Mouse (Mus musculus) forebrain, postnatal 0 days (tissue): ENCODE data around the gene Pdia5. TPM values are rescaled to one million over a fixed set of nuclear protein-coding genes. Genes with fewer than 3 reads are reported as not detected.

Experiments
- ATAC-seq: fragments of 200-750 bp; cut with Nextera tagmentation; 2 replicates; pipeline ENCODE4 v1.8.0; 2017; ENCODE audit warnings: mild to moderate bottlenecking, moderate library complexity
- DNase-seq: peaks from one replicate; pipeline ENCODE4 v3.0.0-alpha.2; 2015
- H3K27ac ChIP-seq: fragments of 300-500 bp; sonication (generic); 2 replicates; pipeline ENCODE4 v1.5.1; 2014; ENCODE audit warnings: low read depth, mild to moderate bottlenecking, antibody characterized with exemption, low read length, moderate library complexity, mixed read lengths
- H3K27me3 ChIP-seq: fragments of 300-500 bp; sonication (generic); 2 replicates; pipeline ENCODE4 v1.6.1; 2014; ENCODE audit warnings: mild to moderate bottlenecking, low read length, mixed read lengths; ENCODE audit not compliant: insufficient read depth
- H3K36me3 ChIP-seq: fragments of 300-500 bp; sonication (generic); 2 replicates; pipeline ENCODE4 v1.6.1; 2014; ENCODE audit warnings: mild to moderate bottlenecking, moderate library complexity; ENCODE audit not compliant: insufficient read depth
- H3K4me1 ChIP-seq: fragments of 300-500 bp; sonication (generic); 2 replicates; pipeline ENCODE4 v1.6.1; 2014; ENCODE audit warnings: antibody characterized with exemption; ENCODE audit not compliant: insufficient read depth
- H3K4me2 ChIP-seq: fragments of 300-500 bp; sonication (generic); 2 replicates; pipeline ENCODE4 v1.6.1; 2014; ENCODE audit warnings: low read depth, mild to moderate bottlenecking, moderate library complexity
- H3K4me3 ChIP-seq: fragments of 300-500 bp; sonication (generic); 2 replicates; pipeline ENCODE4 v1.5.1; 2014; ENCODE audit warnings: low read depth, low read length, mixed read lengths
- H3K9ac ChIP-seq: fragments of 300-500 bp; sonication (generic); 2 replicates; pipeline ENCODE4 v1.6.1; 2014; ENCODE audit warnings: mild to moderate bottlenecking
- H3K9me3 ChIP-seq: fragments of 300-500 bp; sonication (generic); 2 replicates; pipeline ENCODE4 v1.6.1; 2016; ENCODE audit warnings: low read length
- CTCF ChIP-seq: sonication (generic); IDR thresholded peaks from 2 replicates; pipeline ENCODE4 v1.5.1; 2016; ENCODE audit warnings: antibody characterized with exemption, control low read depth, low read depth
- WGBS: fragments of 180-500 bp; shearing (Covaris S2); extraction: QIAGEN DNeasy Blood & Tissue Kit; methylation state at CpG from one replicate; pipeline ENCODE4 v1.1.7; 2014; 5-methylcytosine and 5-hydroxymethylcytosine counted together
- polyA plus RNA-seq: library from polyadenylated mRNA; unstranded; fragments of >200 nt; fragmentation: Nextera tagmentation; extraction: Ambion mirVana; gene quantifications from 2 replicates; pipeline ENCODE4 v1.2.1, GENCODE M21; 2015
- total RNA-seq: library from RNA; depleted of rRNA; stranded (reverse); fragments of >200 nt; gene quantifications from 2 replicates; pipeline ENCODE4 v1.2.3, GENCODE M21; 2014; rRNA removed

Gene Pdia5
- total RNA-seq: 1.6 and 2.5 TPM in 2 replicates
- 8.7 and 8.8 TPM in 2 replicates for polyA plus RNA-seq

DNA sequence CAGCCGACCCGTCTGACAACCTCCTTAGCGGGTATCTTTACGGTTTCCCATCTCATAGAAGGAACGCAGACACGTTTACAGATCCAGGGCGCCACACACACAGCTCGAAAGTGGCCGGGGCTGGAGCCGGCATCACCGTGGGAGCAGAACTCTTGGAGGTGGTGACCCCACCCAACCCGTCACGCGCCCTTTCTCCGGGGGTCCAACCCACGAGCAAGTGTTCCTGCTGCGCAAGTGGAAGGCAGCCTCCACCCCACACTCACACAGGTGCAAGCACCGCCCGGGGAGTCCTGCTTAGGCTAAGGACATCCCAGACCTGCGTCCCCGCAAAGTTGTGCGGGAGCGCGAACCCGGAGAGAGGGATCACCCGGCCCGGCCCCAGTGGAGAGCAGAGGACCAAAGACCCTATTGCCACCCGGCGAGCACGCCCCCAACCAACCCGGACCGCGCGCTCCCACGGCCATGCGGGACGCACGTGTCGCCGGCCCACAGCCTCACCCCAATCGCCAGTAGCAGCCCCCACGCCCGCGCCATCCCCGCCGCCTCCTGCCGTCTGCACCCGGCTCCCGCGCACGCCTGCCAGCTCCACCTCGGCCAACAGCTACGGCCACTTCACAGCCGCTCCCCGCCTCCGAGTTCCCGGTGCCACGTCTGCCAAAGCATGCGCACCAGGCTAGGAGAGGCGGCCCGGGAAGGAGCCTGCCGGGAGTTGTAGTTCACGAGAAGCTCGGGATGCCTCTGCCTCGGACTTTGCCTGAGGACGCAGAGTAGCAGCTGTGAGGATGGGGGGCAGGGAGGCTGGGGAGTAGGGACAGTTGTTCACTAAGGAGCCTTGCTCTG, at the start of gene Pdia5:
TSS of gene Pdia5 (minus strand) at position 643 of the 840 bp plus-strand sequence.
- Histone ChIP-seq H3K9ac (peak within 1 kb of the TSS; percentile 52), H3K9me3 (no peaks in the 10 kb centered on the region), H3K36me3 (no peaks in the 10 kb centered on the region), H3K4me1 (no peaks in the 10 kb centered on the region), H3K27me3 (no peaks in the 10 kb centered on the region), H3K27ac (no peak within 1 kb of the TSS), H3K4me3 (peak within 1 kb of the TSS; percentile 73), H3K4me2 (peak within 1 kb of the TSS; percentile 96)
- peak; percentile 84 for DNase-seq
- WGBS: under 1% methylated on average over 66 of the region's 66 CpGs
- ATAC-seq: peak; percentile 96
- TF ChIP-seq CTCF: 0 out of 2 replicates have a peak, but pooled peaks have one; percentile 7

DNA sequence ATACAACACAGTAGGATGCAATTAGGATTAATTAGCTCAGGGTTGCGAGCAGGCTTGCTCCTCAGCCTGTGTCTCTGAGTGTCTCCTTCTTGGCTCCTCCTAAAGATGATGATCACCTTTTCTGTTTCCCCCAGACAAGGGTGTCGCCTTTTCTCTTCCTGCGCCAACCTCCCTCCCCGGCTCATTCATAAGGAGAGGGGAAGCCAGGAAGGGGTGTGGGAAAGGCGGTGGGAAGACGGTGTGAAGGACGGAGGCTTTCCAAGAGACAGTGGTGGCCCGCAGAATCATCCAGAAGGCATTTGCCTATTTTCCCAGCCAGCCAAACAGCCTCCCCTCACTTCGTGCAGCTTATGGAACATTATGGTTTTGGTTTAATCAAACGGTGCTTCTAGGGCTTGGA, 48.4 kb upstream of the Pdia5 start:
- peaks cover 6% of the 10 kb centered on the region; the same call in 1 of the 2 replicates for H3K4me1 ChIP-seq
- no peak for DNase-seq
- H3K9me3 ChIP-seq: no peaks in the 10 kb centered on the region
- H3K4me3 ChIP-seq: no peak overlapping the region
- no peak overlapping the region for H3K4me2 ChIP-seq
- H3K36me3 ChIP-seq: no peaks in the 10 kb centered on the region
- no peak overlapping the region for H3K9ac ChIP-seq
- no peaks in the 10 kb centered on the region for H3K27me3 ChIP-seq
- H3K27ac ChIP-seq: no peak overlapping the region
- no peak for TF ChIP-seq CTCF
- no peak for ATAC-seq
- 26% methylated on average over 10 of the region's 10 CpGs for WGBS

DNA sequence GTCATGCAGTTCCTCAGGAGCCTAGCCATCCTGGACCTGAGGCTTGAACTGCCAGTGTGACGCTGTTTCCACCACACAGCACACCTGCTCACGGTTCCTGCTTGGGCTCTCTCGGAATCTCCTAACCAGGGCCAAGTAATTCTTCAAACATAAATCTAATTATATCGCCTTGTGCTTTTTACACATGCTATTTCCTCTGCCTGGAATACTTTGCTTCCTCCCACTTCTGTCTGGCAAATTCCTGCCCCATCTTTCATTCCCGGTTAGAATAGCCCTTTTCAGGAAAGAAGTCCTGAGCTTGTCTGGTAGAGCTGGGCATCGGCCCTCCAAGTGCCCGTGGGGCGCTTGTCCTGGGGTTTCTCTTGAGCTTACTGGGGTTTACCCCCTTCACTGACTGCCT, 47.0 kb upstream of the Pdia5 start:
- Histone ChIP-seq H3K4me2 (no peak overlapping the region), H3K27me3 (no peaks in the 10 kb centered on the region; the same call in 1 of the 2 replicates), H3K9ac (no peak overlapping the region), H3K4me1 (0 out of 2 replicates have a peak, but pooled peaks cover 6% of the 10 kb centered on the region), H3K4me3 (no peak overlapping the region), H3K36me3 (no peaks in the 10 kb centered on the region), H3K9me3 (no peaks in the 10 kb centered on the region), H3K27ac (no peak overlapping the region)
- 85% methylated on average over 8 of the region's 8 CpGs for WGBS
- DNase-seq: no peak
- no peak for ATAC-seq
- TF ChIP-seq CTCF: no peak

DNA sequence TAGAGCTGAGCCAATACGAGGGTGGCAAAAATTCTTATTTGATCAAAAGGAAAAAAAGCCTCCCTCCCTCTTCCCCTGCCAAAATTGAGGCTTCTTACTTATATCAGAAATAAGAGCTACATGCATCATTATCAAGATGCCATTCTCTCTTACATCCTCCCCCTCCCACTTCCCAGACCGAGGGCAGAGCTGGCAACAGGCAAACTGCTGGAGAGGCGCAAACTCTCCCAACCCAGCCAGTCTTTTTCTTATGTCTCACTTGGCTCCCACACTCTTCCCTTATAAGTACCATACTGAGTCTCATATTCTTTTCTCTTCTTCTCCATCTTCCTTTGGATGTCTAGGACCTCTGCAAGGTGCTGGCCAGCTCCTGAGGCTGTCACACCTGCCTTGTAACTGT, 44.0 kb upstream of the Pdia5 start:
- 71% methylated on average over 3 of the region's 3 CpGs for WGBS
- no peak overlapping the region for H3K9ac ChIP-seq
- no peak for DNase-seq
- no peak overlapping the region for H3K4me2 ChIP-seq
- H3K4me1 ChIP-seq: no peaks in the 10 kb centered on the region
- no peaks in the 10 kb centered on the region for H3K9me3 ChIP-seq
- no peak overlapping the region for H3K4me3 ChIP-seq
- no peaks in the 10 kb centered on the region; the same call in 1 of the 2 replicates for H3K27me3 ChIP-seq
- no peaks in the 10 kb centered on the region for H3K36me3 ChIP-seq
- no peak for ATAC-seq
- no peak for TF ChIP-seq CTCF
- H3K27ac ChIP-seq: no peak overlapping the region

DNA sequence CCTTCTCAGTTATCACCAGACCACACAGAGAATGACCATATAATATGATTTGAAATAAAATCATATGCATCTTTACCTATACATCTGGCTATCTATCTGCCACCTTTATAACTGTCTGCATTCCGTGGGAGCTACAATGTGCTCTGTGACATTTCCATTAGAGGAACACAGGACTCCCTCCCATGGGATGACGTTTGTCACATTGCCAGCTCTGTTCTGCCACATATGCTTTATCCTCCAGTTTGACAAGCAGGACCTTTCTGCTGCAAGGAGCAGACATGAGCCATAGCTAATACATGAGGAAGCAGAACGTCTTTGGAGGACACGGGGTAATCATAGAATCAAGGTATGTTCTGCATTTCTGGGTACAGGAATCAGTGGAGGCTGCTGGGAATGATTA, 33.5 kb upstream of the Pdia5 start:
- H3K9me3 ChIP-seq: no peaks in the 10 kb centered on the region
- H3K36me3 ChIP-seq: no peaks in the 10 kb centered on the region
- no peaks in the 10 kb centered on the region for H3K27me3 ChIP-seq
- ATAC-seq (no peak), DNase-seq (no peak)
- H3K4me2 ChIP-seq: no peak overlapping the region
- 74% methylated on average over 4 of the region's 4 CpGs for WGBS
- H3K27ac ChIP-seq: no peak overlapping the region
- H3K4me3 ChIP-seq: no peak overlapping the region
- no peak for TF ChIP-seq CTCF
- H3K4me1 ChIP-seq: no peaks in the 10 kb centered on the region
- no peak overlapping the region for H3K9ac ChIP-seq

DNA sequence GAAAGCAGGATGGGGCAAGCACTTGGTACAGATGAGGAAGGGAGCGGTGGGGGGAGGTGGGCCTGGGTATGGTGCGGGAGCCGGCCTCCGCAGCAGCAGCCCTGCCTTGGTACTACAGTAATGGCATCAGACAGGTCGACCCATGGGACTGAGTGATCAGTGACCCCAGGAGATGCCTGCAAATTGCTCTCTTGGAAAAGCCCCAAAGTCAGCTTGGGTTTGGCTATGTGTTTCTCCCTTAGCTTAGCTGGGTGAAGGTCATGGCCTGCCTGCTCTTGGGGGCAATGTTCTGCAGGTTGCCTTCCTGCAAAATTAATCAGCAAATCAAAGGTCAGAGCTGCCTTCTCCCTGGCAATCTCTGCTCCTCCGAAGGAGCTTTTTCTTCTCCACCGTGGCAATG, 28.6 kb upstream of the Pdia5 start:
- Histone ChIP-seq H3K27me3 (no peaks in the 10 kb centered on the region), H3K4me3 (no peak overlapping the region), H3K9ac (no peak overlapping the region), H3K9me3 (no peaks in the 10 kb centered on the region), H3K4me2 (no peak overlapping the region), H3K36me3 (no peaks in the 10 kb centered on the region), H3K4me1 (no peaks in the 10 kb centered on the region), H3K27ac (no peak overlapping the region)
- TF ChIP-seq CTCF: no peak
- 75% methylated on average over 7 of the region's 7 CpGs for WGBS
- ATAC-seq (no peak), DNase-seq (no peak)
